Mouse (Mus musculus): Measurements from ENCODE around the gene Ttc7b.

- TF ChIP-seq CTCF (IDR thresholded peaks at IDR 0.05 in 2 of 3, conservative IDR thresholded peaks at IDR 0.05 in 1 of 3; ENCODE audit: control insufficient read depth in 1 of 3, insufficient read depth in 1 of 3, low read depth in 2 of 3, low read length in 3 of 3, poor library complexity in 1 of 3, severe bottlenecking in 1 of 3): no peak
- TF ChIP-seq POLR2A (IDR thresholded peaks at IDR 0.05; ENCODE audit: control insufficient read depth in 1 of 2, insufficient read depth in 1 of 2, low read depth in 1 of 2, low read length in 2 of 2, poor library complexity in 1 of 2): no peak
These were observed 244.8 kb downstream of the Ttc7b start for GRCm38 (mm10) chr12:100275850-100276249.
